Mouse (Mus musculus): ENCODE measurements around the gene 1700001J03Rik.
"Not testable (repeated sequence)": the region's sequence is repeated elsewhere in the genome, so short reads cannot be mapped to it uniquely, and the experiment has no call there.

1700001J03Rik gene

GRCm38 (mm10) chr5:146185204-146185603, at the start of gene 1700001J03Rik:
Gene 1700001J03Rik, minus strand, starts transcription at chr5:146185304.
- not testable (repeated sequence) for DNase-seq (ENCODE audit: low spot score)

GRCm38 (mm10) chr5:146234336-146234735, 49.2 kb upstream of the 1700001J03Rik start:
- no peak for DNase-seq (ENCODE audit: low spot score)

- DNase-seq (ENCODE audit: low spot score) = no peak
These were observed 47.7 kb upstream of the 1700001J03Rik start for GRCm38 (mm10) chr5:146232816-146233215.

GRCm38 (mm10) chr5:146232056-146232675, 47.1 kb upstream of the 1700001J03Rik start:
- DNase-seq (ENCODE audit: low spot score) = no peak

GRCm38 (mm10) chr5:146231655-146231996, 46.5 kb upstream of the 1700001J03Rik start:
- DNase-seq (ENCODE audit: low spot score) = no peak

- DNase-seq (ENCODE audit: low spot score) = peak; percentile 98
These were observed 46.0 kb upstream of the 1700001J03Rik start, which contains the start of gene Cdk8 for GRCm38 (mm10) chr5:146230864-146231654. Gene Cdk8, plus strand, starts transcription at chr5:146231230.

GRCm38 (mm10) chr5:146229869-146230650, 45.0 kb upstream of the 1700001J03Rik start:
- DNase-seq (ENCODE audit: low spot score) = no peak

- DNase-seq (ENCODE audit: low spot score) = no peak
These were observed 42.4 kb upstream of the 1700001J03Rik start for GRCm38 (mm10) chr5:146227496-146227895.

- no peak for DNase-seq (ENCODE audit: low spot score)
These were observed 38.7 kb upstream of the 1700001J03Rik start for GRCm38 (mm10) chr5:146223786-146224185.

GRCm38 (mm10) chr5:146221722-146222121, 36.6 kb upstream of the 1700001J03Rik start:
- DNase-seq (ENCODE audit: low spot score) = no peak

GRCm38 (mm10) chr5:146220879-146221714, 36.0 kb upstream of the 1700001J03Rik start, which contains the start of gene Rnf6:
Gene Rnf6, minus strand, starts transcription at chr5:146221555.
- DNase-seq (ENCODE audit: low spot score) = peak; percentile 94

- DNase-seq (ENCODE audit: low spot score) = no peak
These were observed 35.4 kb upstream of the 1700001J03Rik start for GRCm38 (mm10) chr5:146220501-146220878.

- no peak for DNase-seq (ENCODE audit: low spot score)
These were observed 20.4 kb upstream of the 1700001J03Rik start for GRCm38 (mm10) chr5:146205537-146205936.

- DNase-seq (ENCODE audit: low spot score) = no peak
These were observed 18.8 kb upstream of the 1700001J03Rik start for GRCm38 (mm10) chr5:146203921-146204320.

- DNase-seq (ENCODE audit: low spot score) = no peak
These were observed 15.5 kb upstream of the 1700001J03Rik start for GRCm38 (mm10) chr5:146200580-146200979.

GRCm38 (mm10) chr5:146199540-146199939, 14.4 kb upstream of the 1700001J03Rik start:
- DNase-seq (ENCODE audit: low spot score) = no peak

GRCm38 (mm10) chr5:146199073-146199472, 14.0 kb upstream of the 1700001J03Rik start:
- DNase-seq (ENCODE audit: low spot score) = no peak

- no peak for DNase-seq (ENCODE audit: low spot score)
These were observed 8.3 kb upstream of the 1700001J03Rik start for GRCm38 (mm10) chr5:146193360-146193759.

- no peak for DNase-seq (ENCODE audit: low spot score)
These were observed 5.6 kb upstream of the 1700001J03Rik start for GRCm38 (mm10) chr5:146190501-146191269.

GRCm38 (mm10) chr5:146190093-146190492, 5.0 kb upstream of the 1700001J03Rik start:
- no peak for DNase-seq (ENCODE audit: low spot score)

GRCm38 (mm10) chr5:146188712-146189111, 3.6 kb upstream of the 1700001J03Rik start:
- DNase-seq (ENCODE audit: low spot score) = no peak
